Mouse (Mus musculus) thymus, postnatal 10 days (tissue): ENCODE measurements around the gene Hspe1.
A peak's percentile ranks its signal among the peaks of the same experiment; 100 is the strongest.
"Not testable (repeated sequence)": the region's sequence is repeated elsewhere in the genome, so short reads cannot be mapped to it uniquely, and the experiment has no call there.

Source experiments
- DNase-seq, 2 experiments: peaks; one replicate each; pipeline ENCODE4 v3.0.0; 2021; ENCODE audit warnings: low spot score in 2 of 2

Gene Hspe1

GRCm38 (mm10) chr1:55087932-55088610 is at the start of gene Hspe1, which contains the start of gene Hspd1:
Hspe1 (plus strand) TSS chr1:55088132.
Hspd1 (minus strand) TSS chr1:55088243.
- DNase-seq: peak; percentile 97 to 98

GRCm38 (mm10) chr1:55039944-55040343 is 48.0 kb upstream of the Hspe1 start:
- DNase-seq: no peak

GRCm38 (mm10) chr1:55041691-55042090 is 46.2 kb upstream of the Hspe1 start:
- no peak for DNase-seq

- DNase-seq: peak in 1 of 2 experiments; percentile 44
Measured at GRCm38 (mm10) chr1:55042246-55042645, 45.7 kb upstream of the Hspe1 start.

GRCm38 (mm10) chr1:55043164-55043563 is 44.8 kb upstream of the Hspe1 start:
- DNase-seq: no peak

GRCm38 (mm10) chr1:55048841-55049587 is 38.9 kb upstream of the Hspe1 start:
- DNase-seq: no peak

- DNase-seq: no peak
Measured at GRCm38 (mm10) chr1:55051671-55052070, 36.3 kb upstream of the Hspe1 start.

GRCm38 (mm10) chr1:55052355-55052953 is 35.5 kb upstream of the Hspe1 start, which contains the start of gene Coq10b:
Coq10b (plus strand) TSS chr1:55052770.
- DNase-seq: peak; percentile 94 to 95

- DNase-seq: no peak
Measured at GRCm38 (mm10) chr1:55053005-55053404, 34.9 kb upstream of the Hspe1 start.

- no peak for DNase-seq
Measured at GRCm38 (mm10) chr1:55053596-55053995, 34.3 kb upstream of the Hspe1 start.

- no peak for DNase-seq
Measured at GRCm38 (mm10) chr1:55055322-55056115, 32.4 kb upstream of the Hspe1 start.

- not testable (repeated sequence) for DNase-seq
Measured at GRCm38 (mm10) chr1:55058383-55058782, 29.5 kb upstream of the Hspe1 start.

- DNase-seq: no peak
Measured at GRCm38 (mm10) chr1:55061099-55061498, 26.8 kb upstream of the Hspe1 start.

- no peak for DNase-seq
Measured at GRCm38 (mm10) chr1:55061772-55062171, 26.2 kb upstream of the Hspe1 start.

- DNase-seq: not testable (repeated sequence)
Measured at GRCm38 (mm10) chr1:55072328-55072727, 15.6 kb upstream of the Hspe1 start.

GRCm38 (mm10) chr1:55074757-55075156 is 13.2 kb upstream of the Hspe1 start:
- DNase-seq: no peak

- DNase-seq: no peak
Measured at GRCm38 (mm10) chr1:55075652-55076394, 12.1 kb upstream of the Hspe1 start.

- DNase-seq: no peak
Measured at GRCm38 (mm10) chr1:55076395-55076743, 11.6 kb upstream of the Hspe1 start.

GRCm38 (mm10) chr1:55076849-55077516 is 10.9 kb upstream of the Hspe1 start:
- no peak for DNase-seq

GRCm38 (mm10) chr1:55079677-55080076 is 8.3 kb upstream of the Hspe1 start:
- DNase-seq: no peak

- no peak for DNase-seq
Measured at GRCm38 (mm10) chr1:55082106-55082505, 5.8 kb upstream of the Hspe1 start.
